Comparison of ENCODE assay signal across 14 mouse cellular contexts in the genomic region with DNA sequence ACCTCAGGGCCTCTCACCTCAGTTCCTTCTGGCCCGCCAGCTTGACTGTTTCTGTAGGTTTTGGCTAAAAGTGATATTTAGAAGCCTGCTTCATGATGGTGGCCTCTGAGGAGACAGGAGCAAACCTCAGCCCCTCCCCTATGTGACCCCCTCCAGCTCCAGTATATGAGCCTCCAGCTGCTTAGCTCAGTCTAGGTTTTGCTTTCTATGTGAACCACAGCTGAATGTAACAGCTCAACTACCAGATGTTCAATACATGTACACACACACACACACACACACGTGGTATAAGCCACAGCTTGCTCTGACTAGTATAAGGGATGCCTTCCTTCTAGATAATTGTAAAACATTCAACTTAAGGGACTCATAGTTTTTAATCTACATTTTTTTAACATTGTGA. TPM values are rescaled to one million over a fixed set of nuclear protein-coding genes. Genes with fewer than 3 reads are reported as not detected.
"Had no signal": no experiment of that assay in that cellular context is flagged by ENCODE, and none has a peak within 500 bp of the region (broad histone marks: within the 10 kb centered on the region; RNA-seq: fewer than 3 reads in every experiment).

No protein-coding gene starts in this region.

- H3K4me3 ChIP-seq: limb, embryonic 13.5 days; liver, embryonic 13.5 days; midbrain, embryonic 12.5 days; midbrain, embryonic 15.5 days had no signal

- H3K9ac ChIP-seq: limb, embryonic 13.5 days; liver, embryonic 13.5 days; midbrain, embryonic 15.5 days had no signal

- H3K9me3 ChIP-seq: limb, embryonic 13.5 days; liver, embryonic 13.5 days; midbrain, embryonic 12.5 days; midbrain, embryonic 15.5 days had no signal

- ATAC-seq: midbrain, embryonic 15.5 days had no signal

- DNase-seq: kidney, adult 2 months; kidney, postnatal 25 days; liver, embryonic 13.5 days; lung, adult 2 months; lung, postnatal 14 days; thymus, adult 2 months; thymus, postnatal 36 days had no signal

- H3K4me2 ChIP-seq: limb, embryonic 13.5 days; liver, embryonic 13.5 days; midbrain, embryonic 12.5 days; midbrain, embryonic 15.5 days had no signal

- H3K27ac ChIP-seq: kidney, postnatal 0 days; liver, embryonic 13.5 days; midbrain, embryonic 12.5 days; midbrain, embryonic 15.5 days; stomach, postnatal 0 days had no signal

- H3K36me3 ChIP-seq: limb, embryonic 13.5 days; liver, embryonic 13.5 days; midbrain, embryonic 12.5 days; midbrain, embryonic 15.5 days had no signal

RNA-seq across cellular contexts. Expression of a gene that starts 5.5 kb away (rescaled TPM):
- total RNA-seq: liver, adult 2 months; megakaryocyte progenitor cell, adult 5-6 weeks had no signal
- polyA plus RNA-seq: liver, adult 2 months had no signal
